Mouse (Mus musculus) E14TG2a.4 (cell line): ENCODE measurements around the gene Tut1.

ENCODE experiments used
- CTCF ChIP-seq: conservative IDR thresholded peaks from 2 replicates; pipeline ENCODE4 v1.5.1; 2014; ENCODE audit warnings: low read length
- NANOG ChIP-seq: IDR thresholded peaks from 2 replicates; pipeline ENCODE4 v1.6.1; 2014; ENCODE audit warnings: borderline replicate concordance, low read length, mixed read lengths

GRCm38 (mm10) chr19:8998546-8998945 lies 44.9 kb downstream of the Tut1 start:
- TF ChIP-seq CTCF (no peak), NANOG (no peak)
